Mouse (Mus musculus) lung, adult 10 weeks (tissue): ENCODE data around the gene Vmn1r233. TPM values are rescaled to one million over a fixed set of nuclear protein-coding genes. Genes with fewer than 3 reads are reported as not detected.

Source experiments
- polyA plus RNA-seq: library from polyadenylated mRNA; stranded (reverse); fragments of 350-450 nt; fragmentation: Illumina TruSeq; extraction: RNeasy Lipid Tissue Mini Kit (QIAGEN cat#74804); gene quantifications from one replicate; pipeline ENCODE4 v1.2.3, GENCODE M21; 2014; ENCODE audit warnings: low read depth, low replicate concordance; ENCODE audit not compliant: insufficient read depth

Vmn1r233 gene
- polyA plus RNA-seq, result not detected

GRCm38 (mm10) chr17:20996364-20996763 lies at the start of gene Vmn1r233:
TSS of gene Vmn1r233 (minus strand) at chr17:20996464.

DNA sequence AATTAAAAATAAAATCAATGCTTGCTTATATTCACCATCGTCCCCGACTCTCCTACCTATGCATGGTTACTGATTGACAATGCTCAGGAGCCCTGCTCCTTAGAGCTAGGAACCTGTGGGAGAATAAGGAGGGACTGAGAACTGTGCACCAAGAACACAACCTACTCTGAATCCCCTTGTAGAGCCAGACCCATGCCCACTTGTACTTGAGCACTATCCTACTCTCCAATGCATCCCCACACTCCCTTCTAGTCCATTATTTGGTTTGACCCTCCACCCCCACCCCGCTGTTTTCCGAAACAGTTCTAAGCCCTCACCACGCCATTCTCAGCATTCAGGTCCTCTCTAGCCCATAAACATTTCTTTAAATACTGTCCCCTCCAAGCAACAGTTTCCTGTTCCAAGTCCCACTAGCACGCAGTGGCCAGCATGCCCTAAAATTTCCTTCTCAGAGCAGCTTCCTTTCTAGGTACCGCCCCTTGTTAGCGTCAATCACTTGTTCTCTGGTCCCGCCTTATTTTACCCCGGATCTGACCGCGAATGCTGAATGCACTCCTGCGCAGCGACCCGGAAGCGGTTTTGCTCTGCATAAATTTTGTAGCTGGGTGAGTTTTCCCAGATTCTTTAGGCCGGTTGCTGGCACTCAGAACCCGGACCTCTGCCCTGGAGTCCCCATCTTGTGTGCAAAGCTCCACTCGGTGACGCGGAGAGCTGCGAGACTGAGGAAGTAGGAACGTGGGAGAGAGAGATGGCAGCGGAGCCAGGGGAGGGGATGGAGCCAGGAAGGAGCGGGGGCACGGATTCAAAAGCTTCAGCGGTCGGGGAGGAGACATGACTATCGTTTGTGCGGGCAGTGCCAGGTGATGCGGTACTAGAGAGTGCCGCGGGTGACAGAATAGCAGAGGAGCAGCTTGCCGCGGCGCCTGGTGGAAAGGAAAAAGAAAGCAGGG lies 12.4 kb upstream of the Vmn1r233 start, which contains the start of gene Zfp160:
Gene Zfp160 (plus strand): TSS at position 522 of the 950 bp plus-strand sequence.

DNA sequence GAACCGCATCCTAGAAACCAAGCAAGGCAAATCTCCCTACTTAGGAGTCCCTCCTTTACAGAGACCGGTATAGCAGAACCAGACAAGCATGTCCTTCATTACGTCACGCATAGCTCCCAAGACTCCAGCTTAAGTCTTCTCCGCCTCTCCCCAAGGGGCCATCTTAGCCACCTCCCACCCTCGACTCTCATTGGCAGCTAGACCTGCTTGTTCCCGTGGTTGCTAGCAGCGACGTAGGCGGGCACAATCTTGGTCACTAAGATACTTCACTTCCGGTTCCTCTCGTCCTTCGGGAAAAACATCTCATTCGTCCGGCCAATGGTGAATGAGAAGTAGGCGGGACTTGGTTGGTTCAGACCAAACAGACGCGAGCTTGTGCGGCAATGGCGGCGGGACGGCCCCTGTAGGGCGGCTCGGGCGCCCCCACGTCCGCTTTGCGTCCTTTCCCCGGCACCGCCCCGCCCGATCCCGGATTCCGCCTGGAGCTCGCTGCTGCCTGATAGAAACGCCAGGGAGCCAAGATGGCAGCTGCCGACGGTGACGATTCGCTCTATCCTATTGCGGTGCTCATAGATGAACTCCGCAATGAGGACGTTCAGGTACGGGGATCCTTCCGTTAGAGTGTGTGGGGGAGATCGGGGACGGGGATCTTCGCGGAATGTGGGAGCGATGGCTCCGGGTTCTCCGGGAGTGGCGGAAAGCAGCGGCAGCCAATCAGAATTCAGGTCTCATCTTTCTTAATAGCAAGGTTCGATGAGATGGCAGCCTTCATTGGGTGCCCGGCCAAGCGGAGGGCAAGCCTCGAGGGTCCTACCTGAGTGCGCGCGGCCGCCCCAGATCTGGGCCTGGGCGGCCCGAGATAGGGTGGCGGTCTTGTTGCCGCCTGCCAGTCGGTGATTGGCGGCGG lies 51.0 kb downstream of the Vmn1r233 start, which contains the start of gene Ppp2r1a:
Gene Ppp2r1a (plus strand): TSS at position 327 of the 907 bp plus-strand sequence.

Other genes starting within 250 kb of the Vmn1r233 start
- not detected for gene Vmn1r228, start 210.3 kb downstream of the Vmn1r233 start, polyA plus RNA-seq
- gene Vmn1r229, start 184.9 kb downstream of the Vmn1r233 start, polyA plus RNA-seq, result not detected
- not detected for gene Vmn1r230, start 156.0 kb downstream of the Vmn1r233 start, polyA plus RNA-seq
- not detected for gene Vmn1r231, start 91.4 kb downstream of the Vmn1r233 start, polyA plus RNA-seq
- gene Vmn1r232, start 76.8 kb downstream of the Vmn1r233 start, polyA plus RNA-seq, result not detected
- 149 TPM for gene Ppp2r1a, start 51.2 kb downstream of the Vmn1r233 start, polyA plus RNA-seq
- gene Zfp160, start 12.4 kb upstream of the Vmn1r233 start, polyA plus RNA-seq, result 6.9 TPM
- not detected for gene Vmn1r234, start 229.6 kb upstream of the Vmn1r233 start, polyA plus RNA-seq